Mouse (Mus musculus) natural killer cell, adult 2 months (primary cell): ENCODE measurements around the gene BC049352.

Source experiments
- DNase-seq, 2 experiments: peaks; one replicate each; pipeline ENCODE4 v3.0.0; 2022; ENCODE audit warnings: low spot score in 2 of 2

The BC049352 gene

GRCm38 (mm10) chr9:45189661-45190174, 7.9 kb downstream of the BC049352 start:
- no peak for DNase-seq

- DNase-seq = no peak
These were observed 13.7 kb downstream of the BC049352 start for GRCm38 (mm10) chr9:45195468-45195867.

GRCm38 (mm10) chr9:45196125-45196830, 14.5 kb downstream of the BC049352 start:
- DNase-seq = no peak

- DNase-seq = no peak
These were observed 15.7 kb downstream of the BC049352 start for GRCm38 (mm10) chr9:45197549-45197948.

- DNase-seq = no peak
These were observed 19.6 kb downstream of the BC049352 start for GRCm38 (mm10) chr9:45201319-45201947.

- DNase-seq = no peak
These were observed 20.4 kb downstream of the BC049352 start for GRCm38 (mm10) chr9:45202021-45202798.

- no peak for DNase-seq
These were observed 22.1 kb downstream of the BC049352 start, which contains the start of gene Tmprss4 for GRCm38 (mm10) chr9:45203797-45204410. TSS of gene Tmprss4 (minus strand) at chr9:45204092.

- DNase-seq = no peak
These were observed 23.3 kb downstream of the BC049352 start for GRCm38 (mm10) chr9:45205143-45205542.

- DNase-seq = no peak
These were observed 24.3 kb downstream of the BC049352 start for GRCm38 (mm10) chr9:45206121-45206520.

- no peak for DNase-seq
These were observed 25.4 kb downstream of the BC049352 start for GRCm38 (mm10) chr9:45207015-45207743.

GRCm38 (mm10) chr9:45212001-45212400, 30.2 kb downstream of the BC049352 start:
- no peak for DNase-seq

GRCm38 (mm10) chr9:45215526-45216179, 33.8 kb downstream of the BC049352 start:
- DNase-seq = no peak

GRCm38 (mm10) chr9:45219644-45220043, 37.8 kb downstream of the BC049352 start:
- no peak for DNase-seq

GRCm38 (mm10) chr9:45221567-45221966, 39.8 kb downstream of the BC049352 start:
- DNase-seq = peak; percentile 84 to 91

- no peak for DNase-seq
These were observed 47.6 kb downstream of the BC049352 start for GRCm38 (mm10) chr9:45229359-45229758.

GRCm38 (mm10) chr9:45235668-45236227, 53.9 kb downstream of the BC049352 start:
- peak in 1 of 2 experiments; percentile 23 for DNase-seq

GRCm38 (mm10) chr9:45236744-45237143, 54.9 kb downstream of the BC049352 start:
- DNase-seq = no peak

GRCm38 (mm10) chr9:45241397-45241796, 59.6 kb downstream of the BC049352 start:
- peak in 1 of 2 experiments; percentile 48 for DNase-seq

- DNase-seq = no peak
These were observed 63.6 kb downstream of the BC049352 start for GRCm38 (mm10) chr9:45245432-45245831.

GRCm38 (mm10) chr9:45246060-45246459, 64.3 kb downstream of the BC049352 start:
- peak; percentile 46 to 84 for DNase-seq
